Mouse (Mus musculus): Measurements from ENCODE around the gene Sypl. TPM values are rescaled to one million over a fixed set of nuclear protein-coding genes. Genes with fewer than 3 reads are reported as not detected.

Gene Sypl
- total RNA-seq (2017): 69.1 and 77.2 TPM in 2 replicates

DNA sequence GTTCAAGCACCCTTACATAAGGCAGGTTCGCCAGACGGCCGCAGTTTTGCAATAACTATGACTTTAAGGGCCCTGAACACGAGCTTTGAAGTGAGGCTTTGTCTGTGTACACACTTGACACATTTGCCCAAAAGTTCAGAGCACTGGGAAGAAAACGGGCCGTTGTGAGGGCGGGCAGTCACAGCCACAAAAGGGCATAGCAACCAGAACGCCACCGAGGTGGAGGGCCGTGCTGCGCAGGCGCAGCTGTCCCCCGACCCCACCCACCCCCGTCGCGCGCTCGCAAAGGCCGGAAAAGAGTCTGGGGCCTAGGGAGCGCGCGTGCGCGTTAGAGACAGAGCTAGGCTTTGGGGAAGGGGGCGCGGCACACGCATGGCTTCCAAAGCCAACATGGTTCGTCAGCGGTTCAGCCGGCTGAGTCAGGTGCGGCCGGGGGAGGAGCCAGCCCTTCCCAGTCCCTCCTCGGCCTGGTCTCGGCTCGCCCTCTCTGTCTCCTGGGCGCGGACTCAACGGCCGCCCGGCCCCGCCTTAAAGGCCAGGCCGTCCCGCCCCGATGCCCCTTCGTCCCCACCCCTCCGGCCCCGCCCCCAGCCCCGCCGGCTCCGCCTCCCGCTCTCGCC lies at the start of gene Sypl:
Gene Sypl (plus strand): TSS at position 296 of the 620 bp plus-strand sequence.
- peak; percentile 93 for ATAC-seq (ENCODE audit: extremely low read depth, insufficient number of reproducible peaks, low FRiP score, poor library complexity, severe bottlenecking)

DNA sequence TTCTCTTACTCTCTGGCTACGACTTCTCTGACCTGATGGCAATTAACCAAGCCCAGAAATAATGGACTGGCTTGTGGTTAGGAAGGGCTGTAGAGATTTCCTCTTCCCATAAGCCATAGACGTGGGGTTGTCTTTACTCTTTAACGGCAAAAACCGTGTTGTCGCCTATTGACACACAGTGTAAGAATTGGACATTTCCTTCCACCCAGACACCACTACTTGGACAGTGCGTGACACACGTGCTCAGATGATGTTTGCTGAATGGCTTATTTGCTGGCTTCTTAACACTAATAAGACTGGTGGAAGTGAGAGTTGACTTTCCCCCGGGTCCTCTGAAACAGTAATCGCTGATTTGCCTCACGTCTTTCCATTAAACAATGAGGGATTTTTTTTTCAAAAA lies 44.0 kb upstream of the Sypl start:
- ATAC-seq (ENCODE audit: extremely low read depth, insufficient number of reproducible peaks, low FRiP score, poor library complexity, severe bottlenecking): no peak

DNA sequence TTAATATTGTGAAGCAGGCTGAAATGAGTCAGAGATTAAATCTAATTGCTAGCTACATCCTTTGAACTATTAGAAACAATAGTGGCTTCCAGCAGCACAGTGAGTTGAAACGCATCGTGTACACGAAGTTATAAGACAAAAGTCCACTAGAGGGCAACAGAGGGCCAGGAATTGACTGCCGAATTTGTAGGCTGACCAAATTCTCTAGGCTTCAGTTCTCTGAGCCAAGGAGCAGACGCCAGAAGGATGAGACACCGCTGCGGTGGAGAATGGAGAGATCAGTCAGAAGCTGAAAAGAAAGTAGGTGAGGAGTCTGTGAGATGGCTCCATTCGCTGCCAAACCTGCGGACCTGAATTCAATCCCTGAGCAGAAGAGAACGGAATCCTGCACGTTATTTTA lies 43.6 kb upstream of the Sypl start:
- peak; percentile 79 for ATAC-seq (ENCODE audit: extremely low read depth, insufficient number of reproducible peaks, low FRiP score, poor library complexity, severe bottlenecking)

DNA sequence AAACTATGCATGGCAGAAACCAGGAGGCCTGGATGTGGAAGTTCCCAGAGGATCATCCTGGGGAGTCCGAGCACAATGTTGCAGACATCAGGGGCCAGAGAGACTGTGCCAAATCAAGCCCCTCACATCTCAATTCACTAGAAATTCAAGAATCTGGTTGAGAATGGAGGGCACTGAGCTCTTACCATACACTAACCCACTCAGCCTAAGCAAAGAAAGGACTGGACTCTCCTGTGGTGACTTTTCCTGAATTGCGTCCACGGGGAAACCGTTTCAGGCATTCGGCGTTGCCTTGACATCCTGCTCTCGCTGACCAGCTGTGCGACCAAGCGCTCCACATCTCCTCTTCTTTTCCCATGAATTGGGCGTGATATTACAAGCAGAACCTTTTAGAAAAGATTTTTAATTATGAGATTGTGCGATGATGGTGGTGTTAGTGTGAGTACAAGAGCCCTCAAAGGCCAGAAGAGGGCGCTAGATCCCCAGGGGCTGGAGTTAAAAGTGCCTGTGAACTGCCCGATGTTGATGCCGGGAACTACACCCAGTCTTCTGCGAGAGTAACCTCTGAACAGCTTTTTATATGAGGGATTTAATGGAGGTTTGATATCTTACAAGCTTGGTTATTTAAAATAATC lies 43.0 kb upstream of the Sypl start:
- ATAC-seq (ENCODE audit: extremely low read depth, insufficient number of reproducible peaks, low FRiP score, poor library complexity, severe bottlenecking): peak; percentile 58; the same call in 1 of the 2 replicates

DNA sequence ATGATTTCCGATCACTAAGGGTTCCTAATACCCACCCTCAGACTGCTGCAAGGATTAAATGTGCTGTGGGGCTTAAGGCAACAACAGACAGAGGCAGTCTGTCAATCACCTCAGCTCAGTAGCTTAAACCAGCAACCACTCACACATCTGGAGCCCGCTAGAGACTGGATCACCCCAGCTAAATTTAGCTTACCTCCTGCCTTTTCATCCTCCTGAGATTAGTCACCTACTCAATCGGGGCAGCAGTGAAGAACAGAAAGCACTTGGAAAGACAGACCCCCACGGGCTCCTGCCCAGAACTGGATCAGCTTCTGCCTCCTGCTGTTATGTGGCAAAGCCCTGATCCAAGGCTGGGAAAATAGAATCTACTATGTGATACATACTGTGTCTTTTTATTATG lies 42.1 kb upstream of the Sypl start:
- no peak for ATAC-seq (ENCODE audit: extremely low read depth, insufficient number of reproducible peaks, low FRiP score, poor library complexity, severe bottlenecking)

- peak; percentile 56 for ATAC-seq (ENCODE audit: extremely low read depth, insufficient number of reproducible peaks, low FRiP score, poor library complexity, severe bottlenecking)
These were observed 40.9 kb upstream of the Sypl start for GRCm38 (mm10) chr12:32912772-32913171.

DNA sequence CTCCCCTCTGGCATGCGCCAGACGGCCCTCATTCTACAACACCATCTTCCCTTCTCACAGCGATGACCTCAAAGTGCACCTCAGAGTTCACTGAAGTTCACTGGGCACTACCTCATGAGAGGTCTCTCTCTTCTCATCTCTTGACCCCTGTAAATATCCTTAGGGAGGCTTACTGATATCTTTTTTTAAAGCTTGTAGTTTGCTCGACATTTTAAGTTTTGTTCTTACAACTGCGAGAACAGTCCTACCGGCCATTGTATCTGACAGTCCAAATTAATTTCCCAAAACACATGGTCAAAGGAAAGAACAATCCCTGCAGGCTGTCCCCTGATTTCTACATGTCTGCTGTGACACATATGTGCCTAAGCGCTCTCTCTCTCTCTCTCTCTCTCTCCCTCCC lies 35.0 kb upstream of the Sypl start:
- ATAC-seq (ENCODE audit: extremely low read depth, insufficient number of reproducible peaks, low FRiP score, poor library complexity, severe bottlenecking): no peak

GRCm38 (mm10) chr12:32919091-32919490 lies 34.6 kb upstream of the Sypl start:
- ATAC-seq (ENCODE audit: extremely low read depth, insufficient number of reproducible peaks, low FRiP score, poor library complexity, severe bottlenecking): no peak

DNA sequence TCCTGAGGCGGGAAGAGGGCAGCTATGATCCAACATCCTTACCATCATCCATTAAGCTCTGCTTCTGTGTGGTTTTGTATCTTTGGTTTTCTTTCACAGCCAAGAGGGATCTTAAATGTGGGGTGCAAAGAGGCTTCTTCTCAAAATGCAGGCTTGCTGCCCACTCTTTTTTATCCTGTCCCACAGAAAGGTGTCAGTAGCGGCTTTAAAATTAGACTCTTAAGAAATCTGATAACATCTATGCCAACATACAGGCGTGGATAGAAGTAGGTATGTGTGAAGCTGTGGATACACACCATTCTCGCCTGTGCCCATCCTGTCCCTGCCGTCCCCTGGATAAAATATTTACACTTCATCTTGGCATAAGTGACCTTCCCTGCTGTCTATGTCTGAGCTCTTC lies 34.2 kb upstream of the Sypl start:
- no peak for ATAC-seq (ENCODE audit: extremely low read depth, insufficient number of reproducible peaks, low FRiP score, poor library complexity, severe bottlenecking)

DNA sequence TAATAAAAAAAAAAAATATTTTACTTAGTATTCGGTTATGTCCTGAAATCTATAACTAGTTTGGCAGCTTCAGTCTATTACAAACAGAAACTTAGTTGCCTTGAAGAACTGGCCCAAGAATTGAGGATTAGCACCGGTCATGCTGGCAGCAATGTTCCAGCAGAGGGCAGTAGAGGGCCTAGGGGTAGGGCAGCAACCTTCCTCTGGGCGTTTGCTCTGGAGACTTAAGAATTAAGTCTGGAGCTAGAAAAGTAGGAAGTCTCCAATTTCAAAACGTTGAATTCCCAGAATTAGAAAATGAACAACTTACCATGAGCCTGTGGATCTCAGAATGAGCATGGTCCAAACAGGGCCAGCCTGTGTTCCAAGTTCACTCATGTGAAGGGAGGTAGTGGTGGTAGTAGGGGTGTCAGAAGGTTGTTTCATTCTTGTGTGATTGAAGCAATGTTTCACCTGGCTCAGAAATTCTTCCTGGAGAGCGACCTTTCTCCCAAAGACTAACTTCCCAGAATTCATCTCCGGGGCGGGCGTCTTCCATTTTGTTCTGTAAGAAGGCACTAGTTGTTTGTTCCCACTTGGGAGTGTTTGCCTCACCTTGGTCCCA lies 33.4 kb upstream of the Sypl start:
- peak; percentile 80; the same call in 1 of the 2 replicates for ATAC-seq (ENCODE audit: extremely low read depth, insufficient number of reproducible peaks, low FRiP score, poor library complexity, severe bottlenecking)

DNA sequence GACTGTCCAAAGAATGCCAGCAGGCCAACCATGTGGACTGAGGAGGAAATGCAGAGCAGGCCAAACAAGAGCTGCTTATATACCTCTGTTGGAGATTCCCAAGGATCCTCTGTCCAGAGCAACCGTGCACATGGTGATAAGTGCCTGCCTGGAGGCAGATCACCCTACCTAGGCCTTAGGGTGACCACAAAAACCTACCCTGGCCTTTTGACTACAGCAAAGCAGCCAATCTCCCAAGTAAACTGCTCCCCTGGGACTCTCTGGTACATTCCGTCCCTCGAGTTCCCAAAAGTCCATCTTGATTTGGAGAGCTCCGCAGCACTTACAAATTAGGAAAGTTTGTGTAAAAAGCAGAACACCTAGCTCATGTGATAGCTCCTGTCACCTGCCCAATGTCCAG lies 32.6 kb upstream of the Sypl start:
- ATAC-seq (ENCODE audit: extremely low read depth, insufficient number of reproducible peaks, low FRiP score, poor library complexity, severe bottlenecking): no peak

- no peak for ATAC-seq (ENCODE audit: extremely low read depth, insufficient number of reproducible peaks, low FRiP score, poor library complexity, severe bottlenecking)
These were observed 32.1 kb upstream of the Sypl start for GRCm38 (mm10) chr12:32921532-32922131.

DNA sequence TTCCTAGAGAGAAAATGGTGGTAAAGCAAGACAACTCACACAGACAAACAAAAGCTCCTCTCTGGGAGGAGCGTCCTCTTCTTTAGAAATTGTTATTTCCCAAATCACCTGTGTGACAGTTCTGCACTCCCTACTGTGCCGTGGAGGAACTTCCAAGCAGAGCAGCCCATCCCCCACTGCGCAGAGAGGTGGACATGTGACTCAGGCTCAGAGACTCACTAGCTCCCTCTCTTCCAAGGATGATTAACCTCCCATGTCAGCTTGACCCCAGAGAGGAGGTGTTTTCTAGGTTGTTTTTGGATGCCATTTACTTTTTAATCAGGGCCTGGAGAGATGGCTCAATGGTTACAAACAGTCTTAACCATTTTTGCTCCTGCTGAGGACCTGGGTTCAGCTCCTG lies 29.4 kb upstream of the Sypl start:
- ATAC-seq (ENCODE audit: extremely low read depth, insufficient number of reproducible peaks, low FRiP score, poor library complexity, severe bottlenecking): no peak

DNA sequence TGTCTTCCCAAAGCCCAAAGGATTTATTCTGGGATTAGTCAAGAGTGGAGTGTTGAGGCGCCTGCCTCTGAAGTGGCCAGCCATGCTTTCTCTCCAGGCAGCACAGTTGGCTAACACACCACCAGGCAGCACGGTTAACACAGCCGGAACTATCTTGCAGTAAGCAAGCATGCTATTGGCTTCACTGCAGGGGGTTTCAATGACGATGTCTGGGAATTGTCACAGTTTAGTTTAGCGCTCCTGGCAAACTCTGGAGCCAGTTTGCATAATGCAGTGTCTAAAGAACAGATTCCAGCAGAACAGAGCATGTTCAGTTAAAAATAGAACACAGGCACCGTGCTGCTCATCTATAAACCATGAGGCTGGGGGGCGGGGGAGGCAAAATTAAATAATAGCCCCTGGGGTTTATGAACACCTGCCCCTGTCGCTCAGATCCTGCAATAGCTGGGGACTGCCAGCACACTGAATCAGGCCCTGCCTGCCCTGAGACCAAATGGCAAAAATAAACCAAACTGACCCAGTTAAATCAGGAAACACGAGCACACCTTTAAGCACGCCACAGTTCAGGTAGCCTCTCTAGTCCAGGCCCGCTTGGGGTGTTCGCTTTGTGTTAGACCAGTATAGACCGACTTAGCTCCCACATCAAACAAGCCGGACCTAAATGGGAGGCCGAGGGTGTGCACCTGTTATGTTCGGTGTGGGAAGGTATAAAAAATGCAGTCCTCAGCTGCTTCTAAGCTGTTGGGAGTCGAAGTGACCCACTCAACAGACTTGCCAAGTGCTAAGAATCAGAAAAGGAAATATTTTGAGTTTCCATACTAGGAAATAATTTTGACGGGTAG lies 27.1 kb upstream of the Sypl start:
- no peak for ATAC-seq (ENCODE audit: extremely low read depth, insufficient number of reproducible peaks, low FRiP score, poor library complexity, severe bottlenecking)

DNA sequence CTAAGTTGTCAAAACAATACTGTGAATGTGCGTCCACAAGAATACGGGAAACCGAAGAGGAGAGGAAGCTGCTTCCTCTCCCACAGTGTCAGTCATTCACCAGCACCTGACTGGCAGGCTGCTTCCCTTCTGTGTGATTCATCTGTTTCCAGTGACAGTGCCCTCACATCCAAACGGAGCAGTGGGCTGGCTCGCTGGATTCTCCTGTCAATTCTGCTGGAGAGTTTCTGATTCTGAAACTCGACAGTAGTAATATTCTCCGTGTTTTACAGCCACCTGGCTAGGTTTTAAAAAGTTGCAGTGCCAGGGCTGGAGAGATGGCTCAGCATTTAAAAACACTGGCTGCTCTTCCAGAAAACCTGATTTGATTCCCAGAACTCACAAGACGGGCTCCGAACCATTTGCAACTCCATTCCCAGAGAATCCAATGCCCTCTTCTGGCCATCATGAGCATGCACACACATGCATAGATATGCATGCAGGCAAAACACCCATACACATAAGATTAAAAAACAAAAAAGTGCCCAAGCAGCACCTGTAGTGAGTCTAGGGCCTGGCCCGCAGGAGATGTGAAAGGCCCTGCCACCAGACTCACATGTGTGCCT lies 26.4 kb upstream of the Sypl start:
- no peak for ATAC-seq (ENCODE audit: extremely low read depth, insufficient number of reproducible peaks, low FRiP score, poor library complexity, severe bottlenecking)

GRCm38 (mm10) chr12:32928180-32928579 lies 25.5 kb upstream of the Sypl start:
- ATAC-seq (ENCODE audit: extremely low read depth, insufficient number of reproducible peaks, low FRiP score, poor library complexity, severe bottlenecking): no peak

- no peak for ATAC-seq (ENCODE audit: extremely low read depth, insufficient number of reproducible peaks, low FRiP score, poor library complexity, severe bottlenecking)
These were observed 23.7 kb upstream of the Sypl start for GRCm38 (mm10) chr12:32929831-32930513.

DNA sequence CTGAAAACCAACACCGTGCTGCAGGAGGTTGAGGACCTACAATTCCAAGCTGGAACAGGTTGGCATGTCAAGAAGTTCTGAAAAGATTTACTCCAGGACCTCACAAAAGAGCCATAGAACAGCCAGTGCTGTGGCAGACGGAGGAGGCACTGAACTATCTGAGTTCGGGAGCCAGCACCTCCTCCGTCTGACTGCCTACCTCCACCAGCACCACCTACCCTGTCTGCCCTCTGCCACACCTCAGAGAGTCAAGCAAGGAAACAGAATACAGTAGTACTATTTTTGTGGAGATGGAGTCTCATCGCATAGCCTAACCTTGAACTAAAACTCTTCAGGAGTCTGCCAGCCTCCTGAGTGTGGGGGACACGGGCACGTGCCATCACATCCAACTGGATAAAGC lies 23.1 kb upstream of the Sypl start:
- no peak for ATAC-seq (ENCODE audit: extremely low read depth, insufficient number of reproducible peaks, low FRiP score, poor library complexity, severe bottlenecking)

Measured in neutrophil, adult 5-6 weeks (primary cell).